Mouse (Mus musculus): ENCODE data around the gene Sestd1. TPM values are rescaled to one million over a fixed set of nuclear protein-coding genes. Genes with fewer than 3 reads are reported as not detected.

Sestd1 gene
- polyA plus RNA-seq, 1 experiment = not detected

GRCm38 (mm10) chr2:77148215-77148614 is 132.2 kb downstream of the Sestd1 start:
- Histone ChIP-seq H3K27me3 (ENCODE audit: control insufficient read depth) (no peaks in the 10 kb centered on the region), H3K9me3 (ENCODE audit: control insufficient read depth, low read length) (no peaks in the 10 kb centered on the region), H3K4me3 (replicated peaks) (no peak overlapping the region), H3K4me1 (ENCODE audit: control insufficient read depth) (no peaks in the 10 kb centered on the region), H3K36me3 (ENCODE audit: control insufficient read depth) (no peaks in the 10 kb centered on the region)
- TF ChIP-seq GATA1 (IDR thresholded peaks at IDR 0.05; ENCODE audit: low read length) (no peak), TAL1 (IDR thresholded peaks at IDR 0.05; ENCODE audit: low read length) (no peak)

GRCm38 (mm10) chr2:77146968-77147367 is 133.4 kb downstream of the Sestd1 start:
- Histone ChIP-seq H3K4me1 (ENCODE audit: control insufficient read depth) (no peaks in the 10 kb centered on the region), H3K36me3 (ENCODE audit: control insufficient read depth) (no peaks in the 10 kb centered on the region), H3K9me3 (ENCODE audit: control insufficient read depth, low read length) (no peaks in the 10 kb centered on the region), H3K27me3 (ENCODE audit: control insufficient read depth) (no peaks in the 10 kb centered on the region), H3K4me3 (replicated peaks) (no peak overlapping the region)
- TF ChIP-seq TAL1 (IDR thresholded peaks at IDR 0.05; ENCODE audit: low read length) = no peak

GRCm38 (mm10) chr2:77146291-77146690 is 134.1 kb downstream of the Sestd1 start:
- Histone ChIP-seq H3K27me3 (ENCODE audit: control insufficient read depth) (no peaks in the 10 kb centered on the region), H3K4me1 (ENCODE audit: control insufficient read depth) (no peaks in the 10 kb centered on the region), H3K4me3 (replicated peaks) (no peak overlapping the region), H3K9me3 (ENCODE audit: control insufficient read depth, low read length) (no peaks in the 10 kb centered on the region), H3K36me3 (ENCODE audit: control insufficient read depth) (no peaks in the 10 kb centered on the region)
- TF ChIP-seq TAL1 (IDR thresholded peaks at IDR 0.05; ENCODE audit: low read length) (no peak), GATA1 (IDR thresholded peaks at IDR 0.05; ENCODE audit: low read length) (no peak)

- no peaks in the 10 kb centered on the region for H3K4me1 ChIP-seq (ENCODE audit: control insufficient read depth)
- TF ChIP-seq GATA1 (IDR thresholded peaks at IDR 0.05; ENCODE audit: low read length) (no peak), TAL1 (IDR thresholded peaks at IDR 0.05; ENCODE audit: low read length) (no peak)
- H3K4me3 ChIP-seq (replicated peaks) = no peak overlapping the region
- H3K36me3 ChIP-seq (ENCODE audit: control insufficient read depth) = no peaks in the 10 kb centered on the region
- H3K9me3 ChIP-seq (ENCODE audit: control insufficient read depth, low read length) = no peaks in the 10 kb centered on the region
- no peaks in the 10 kb centered on the region for H3K27me3 ChIP-seq (ENCODE audit: control insufficient read depth)
Measured at GRCm38 (mm10) chr2:77143536-77143935, 136.9 kb downstream of the Sestd1 start.

GRCm38 (mm10) chr2:77138879-77139278 is 141.5 kb downstream of the Sestd1 start:
- Histone ChIP-seq H3K27me3 (ENCODE audit: control insufficient read depth) (no peaks in the 10 kb centered on the region), H3K36me3 (ENCODE audit: control insufficient read depth) (no peaks in the 10 kb centered on the region), H3K9me3 (ENCODE audit: control insufficient read depth, low read length) (no peaks in the 10 kb centered on the region), H3K4me1 (ENCODE audit: control insufficient read depth) (no peaks in the 10 kb centered on the region), H3K4me3 (replicated peaks) (no peak overlapping the region)
- TF ChIP-seq GATA1 (IDR thresholded peaks at IDR 0.05; ENCODE audit: low read length) = no peak
- TF ChIP-seq TAL1 (IDR thresholded peaks at IDR 0.05; ENCODE audit: low read length) = no peak

- Histone ChIP-seq H3K36me3 (ENCODE audit: control insufficient read depth) (no peaks in the 10 kb centered on the region), H3K4me3 (replicated peaks) (no peak overlapping the region), H3K4me1 (ENCODE audit: control insufficient read depth) (no peaks in the 10 kb centered on the region), H3K9me3 (ENCODE audit: control insufficient read depth, low read length) (no peaks in the 10 kb centered on the region), H3K27me3 (ENCODE audit: control insufficient read depth) (no peaks in the 10 kb centered on the region)
- TF ChIP-seq GATA1 (IDR thresholded peaks at IDR 0.05; ENCODE audit: low read length) (no peak), TAL1 (IDR thresholded peaks at IDR 0.05; ENCODE audit: low read length) (no peak)
Measured at GRCm38 (mm10) chr2:77134906-77135305, 145.5 kb downstream of the Sestd1 start.

- no peak for TF ChIP-seq GATA1 (IDR thresholded peaks at IDR 0.05; ENCODE audit: low read length)
- no peak for TF ChIP-seq TAL1 (IDR thresholded peaks at IDR 0.05; ENCODE audit: low read length)
- Histone ChIP-seq H3K36me3 (ENCODE audit: control insufficient read depth) (no peaks in the 10 kb centered on the region), H3K4me3 (replicated peaks) (no peak overlapping the region), H3K9me3 (ENCODE audit: control insufficient read depth, low read length) (no peaks in the 10 kb centered on the region), H3K4me1 (ENCODE audit: control insufficient read depth) (no peaks in the 10 kb centered on the region), H3K27me3 (ENCODE audit: control insufficient read depth) (no peaks in the 10 kb centered on the region)
Measured at GRCm38 (mm10) chr2:77133407-77133806, 147.0 kb downstream of the Sestd1 start.

Other genes starting within 250 kb of the Sestd1 start
- gene Ccdc141, start 110.0 kb downstream of the Sestd1 start, polyA plus RNA-seq (2012) = 0.01 and 0.15 TPM in 2 replicates